Mouse (Mus musculus) lung, postnatal 10 days (tissue): ENCODE measurements around the gene Pemt.
"Not testable (repeated sequence)": the region's sequence is repeated elsewhere in the genome, so short reads cannot be mapped to it uniquely, and the experiment has no call there.

ENCODE experiments used
- DNase-seq: peaks from one replicate; pipeline ENCODE4 v3.0.0; 2021

Pemt gene

DNA sequence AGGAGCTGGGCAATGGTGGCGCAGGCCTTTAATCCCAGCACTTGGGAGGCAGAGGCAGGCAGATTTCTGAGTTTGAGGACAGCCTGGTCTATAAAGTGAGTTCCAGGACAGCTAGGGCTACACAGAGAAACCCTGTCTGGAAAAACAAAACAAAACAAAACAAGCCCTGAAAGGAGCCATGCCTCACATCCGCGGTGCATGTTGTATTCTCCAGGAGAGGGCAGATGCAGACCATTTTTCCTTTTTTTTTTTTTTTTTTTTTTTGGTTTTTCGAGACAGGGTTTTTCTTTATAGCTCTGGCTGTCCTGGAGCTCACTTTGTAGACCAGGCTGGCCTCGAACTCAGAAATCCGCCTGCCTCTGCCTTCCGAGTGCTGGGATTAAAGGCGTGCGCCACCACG lies 101.4 kb downstream of the Pemt start:
- DNase-seq = not testable (repeated sequence)

DNA sequence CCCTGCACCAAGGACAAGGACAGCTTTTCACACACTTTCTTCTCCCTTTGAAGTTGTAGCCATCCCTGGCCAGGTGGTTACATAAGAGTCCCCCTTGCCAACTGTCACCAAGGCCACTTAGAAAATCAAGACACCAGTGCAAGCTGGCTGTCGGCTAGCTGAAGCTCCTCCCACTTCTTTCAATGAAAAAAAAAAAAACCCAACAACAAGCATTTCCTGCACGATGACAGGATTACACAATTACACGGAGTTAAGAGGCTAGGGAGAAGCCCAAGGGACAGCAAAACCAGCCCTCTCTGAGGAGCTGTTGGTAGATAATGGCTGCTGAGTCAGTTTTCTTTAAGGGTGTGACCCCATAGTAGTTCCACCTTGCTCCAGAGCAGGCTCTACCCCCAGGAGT lies 104.9 kb downstream of the Pemt start:
- DNase-seq = peak; percentile 24

DNA sequence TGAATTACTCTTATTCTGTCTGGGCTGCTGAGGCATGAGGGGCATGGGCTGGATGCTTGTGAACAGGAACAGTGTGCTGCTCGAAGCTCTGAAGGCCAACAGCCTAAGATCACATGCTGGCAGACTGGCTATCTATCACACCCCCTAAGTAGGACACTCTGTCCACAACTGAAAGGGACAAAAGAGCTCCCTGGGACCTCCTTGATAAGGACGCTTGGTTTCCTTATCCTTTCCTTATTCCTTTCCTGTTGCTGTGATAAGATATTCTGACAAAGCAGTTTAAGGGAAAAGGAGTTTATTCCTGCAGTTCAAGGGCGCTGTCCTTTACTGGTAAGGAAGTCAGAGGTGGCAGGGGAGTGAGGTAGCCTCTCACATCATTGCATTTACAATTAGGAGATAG lies 105.6 kb downstream of the Pemt start:
- DNase-seq = no peak

DNA sequence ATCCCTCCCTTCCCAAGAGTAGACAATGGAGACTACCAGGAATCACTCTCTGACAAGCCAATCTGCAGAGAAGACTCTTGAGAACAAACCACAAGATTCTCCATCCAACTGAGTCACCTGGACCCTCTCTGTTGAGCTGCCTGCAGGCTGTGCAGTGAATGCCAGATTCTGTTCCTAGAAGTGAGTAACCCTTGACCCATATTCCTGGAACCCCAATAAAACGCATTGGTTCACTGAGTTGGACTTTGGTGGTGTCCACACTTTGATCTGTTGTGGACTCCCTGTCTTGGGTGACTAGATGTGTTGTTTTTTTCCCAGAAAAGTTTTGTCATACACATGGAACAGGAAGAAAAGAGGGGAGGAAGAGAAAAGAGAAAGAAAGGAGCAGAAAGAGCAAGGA lies 106.5 kb downstream of the Pemt start:
- no peak for DNase-seq

DNA sequence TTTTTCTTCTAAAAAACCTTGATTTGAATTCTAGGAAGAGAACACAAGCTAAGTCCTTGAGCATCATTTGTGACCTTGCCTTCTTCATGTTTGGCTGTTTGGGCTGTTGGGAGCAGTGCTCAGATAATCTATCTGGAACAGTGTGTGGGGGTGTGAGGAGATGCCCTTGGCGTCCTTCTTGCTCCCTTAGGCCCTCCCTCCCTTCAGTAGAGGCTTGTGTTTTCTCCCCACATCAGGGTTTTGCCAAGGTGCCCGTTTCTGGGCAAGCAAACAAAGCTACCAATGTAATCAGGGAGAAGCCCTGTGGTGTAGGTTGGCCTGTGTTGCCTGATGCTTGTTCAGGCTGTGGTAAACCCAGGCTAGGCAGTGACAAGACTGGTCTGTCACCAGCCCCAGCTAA lies 108.7 kb downstream of the Pemt start:
- DNase-seq = no peak

DNA sequence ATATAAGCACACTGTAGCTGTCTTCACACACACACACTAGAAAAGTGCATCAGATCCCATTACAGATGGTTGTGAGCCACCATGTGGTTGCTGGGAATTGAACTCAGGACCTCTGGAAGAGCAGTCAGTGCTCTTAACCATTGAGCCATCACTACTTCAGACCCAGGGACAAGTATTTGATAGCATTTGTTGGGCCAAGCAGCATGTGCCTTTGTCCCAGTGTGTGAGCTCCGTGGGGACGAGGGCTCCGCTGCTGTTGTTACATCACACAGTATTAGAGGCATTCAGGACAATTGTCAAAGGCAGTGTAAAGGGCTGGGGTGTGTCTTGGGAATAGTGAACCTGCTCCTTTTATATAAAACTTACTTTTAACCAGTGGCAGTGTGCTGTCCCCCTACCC lies 109.3 kb downstream of the Pemt start:
- DNase-seq = no peak

DNA sequence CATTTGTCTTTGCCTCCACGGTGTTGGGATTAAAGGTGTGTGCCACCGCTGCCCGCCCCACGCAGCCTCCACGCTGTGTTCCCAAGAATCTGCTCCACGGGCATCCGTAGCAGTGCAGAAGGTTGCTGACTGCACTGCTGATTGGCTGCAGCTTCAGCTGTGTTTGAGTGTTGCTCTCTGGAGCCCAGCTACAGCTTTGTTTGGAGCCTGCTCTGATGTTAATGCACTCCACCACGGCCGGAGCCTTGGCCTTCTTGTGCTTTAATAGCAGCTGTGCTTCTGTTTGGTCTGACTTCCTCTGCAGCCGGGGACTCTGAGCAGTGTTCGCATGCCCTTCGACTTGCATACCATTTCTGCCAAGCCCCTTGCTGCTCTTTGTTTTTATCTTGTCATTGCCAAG lies 112.3 kb downstream of the Pemt start:
- DNase-seq = no peak

DNA sequence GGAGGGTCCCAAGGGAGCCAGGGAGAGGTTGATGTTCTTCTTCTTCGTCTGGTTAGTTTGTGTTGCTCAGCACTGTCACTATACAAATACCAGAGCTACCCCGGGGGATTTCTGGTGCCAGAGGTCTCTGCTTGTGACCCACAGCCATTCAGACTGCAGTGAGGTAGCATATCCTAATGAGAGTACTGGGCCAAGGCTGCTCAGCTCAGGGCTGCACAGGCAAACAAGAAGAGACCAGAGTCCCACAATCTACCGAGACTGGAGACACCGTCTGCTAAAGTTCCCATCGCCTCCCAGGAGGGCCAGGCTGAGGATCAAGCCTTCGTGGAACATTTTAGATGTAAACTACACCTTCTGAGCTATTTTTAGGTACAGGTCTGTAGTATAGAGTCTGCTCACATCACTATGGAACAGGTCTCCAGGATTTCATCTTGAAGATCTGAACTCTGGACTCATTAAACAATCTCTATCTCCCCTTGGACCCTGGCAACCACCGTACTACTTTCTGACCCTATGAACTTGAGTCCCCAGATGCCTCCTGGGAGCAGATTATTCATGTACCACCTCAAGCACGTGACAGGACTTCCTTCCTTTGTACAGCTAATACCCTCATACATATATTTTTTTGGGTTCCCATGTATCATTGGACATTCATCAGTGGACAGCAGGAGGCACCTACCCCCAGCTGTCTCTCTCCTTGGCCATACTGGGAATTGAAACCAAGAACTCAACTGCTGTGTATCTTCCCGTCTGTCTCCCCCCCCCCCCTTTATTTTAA lies 113.5 kb downstream of the Pemt start:
- no peak for DNase-seq

DNA sequence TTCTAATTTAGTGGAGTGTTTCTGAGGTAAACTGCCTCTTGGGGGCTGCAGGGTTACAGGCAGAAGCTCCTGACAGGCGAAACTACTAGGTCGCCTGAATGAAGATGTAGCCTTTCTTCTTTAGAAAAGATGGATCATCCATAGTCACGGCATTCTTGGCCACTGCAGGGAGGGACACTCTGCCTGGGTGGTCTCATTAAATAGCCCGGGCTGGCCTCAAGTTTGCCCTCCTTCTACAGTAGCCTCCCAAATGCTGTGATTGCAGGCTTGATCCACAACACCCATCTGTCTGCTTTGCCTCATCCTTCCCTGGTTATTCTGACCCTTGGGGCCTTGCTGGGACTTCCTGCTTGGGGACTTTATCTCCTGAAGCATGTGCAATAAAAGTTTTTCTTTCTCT lies 116.3 kb downstream of the Pemt start:
- no peak for DNase-seq

DNA sequence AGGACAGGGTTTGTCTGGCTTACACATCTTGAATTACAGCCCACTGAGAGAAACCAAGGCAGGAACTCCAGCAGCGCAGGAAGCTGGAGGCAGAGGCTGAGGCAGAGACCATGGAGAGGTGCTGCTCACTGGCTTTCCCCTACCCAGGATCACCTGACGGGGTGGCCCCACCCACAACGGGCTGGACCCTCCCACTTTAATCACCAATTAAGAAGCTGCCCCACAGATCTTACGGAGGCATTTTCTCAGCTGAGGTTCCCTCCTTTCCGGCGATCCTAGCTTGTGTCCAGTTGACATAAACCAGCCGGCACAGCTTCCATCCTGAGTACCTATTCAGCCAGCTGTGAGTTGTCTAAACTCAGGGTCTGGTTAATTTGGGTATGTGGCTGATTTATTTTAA lies 125.0 kb downstream of the Pemt start:
- DNase-seq = peak; percentile 68
